Mouse (Mus musculus): ENCODE results near the gene Cdk5.

The Cdk5 gene

GRCm38 (mm10) chr5:24423129-24424003 is at the start of gene Cdk5, which contains the start of gene Slc4a2:
Cdk5 (minus strand) TSS chr5:24423530.
Slc4a2 (plus strand) TSS chr5:24423837.
- DNase-seq (ENCODE audit: low spot score in 2 of 2), result peak; percentile 95 to 97

GRCm38 (mm10) chr5:24470600-24470999 is 47.3 kb upstream of the Cdk5 start:
- DNase-seq (ENCODE audit: low spot score in 2 of 2), result peak; percentile 44 to 80

DNA sequence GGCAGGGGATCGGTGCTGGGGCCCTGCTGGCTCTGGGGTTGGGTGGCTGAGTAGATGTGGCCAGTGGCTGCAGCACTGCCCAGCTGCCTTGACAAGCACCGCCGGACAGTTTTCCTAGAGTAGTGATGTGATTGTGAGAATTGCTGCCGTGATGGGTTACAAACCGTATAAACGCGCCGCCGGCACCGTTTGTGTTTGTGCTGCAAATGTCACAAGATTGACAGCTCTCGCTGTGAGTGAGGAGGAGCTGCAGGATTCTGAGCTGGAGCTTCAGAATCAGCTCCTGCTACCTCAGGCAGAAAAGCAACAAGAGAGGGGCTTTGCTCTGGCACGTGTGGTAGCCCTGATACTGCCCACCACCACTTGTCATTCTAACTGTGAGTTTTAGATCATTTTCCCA is 43.4 kb upstream of the Cdk5 start:
- no peak for DNase-seq (ENCODE audit: low spot score in 2 of 2)

DNA sequence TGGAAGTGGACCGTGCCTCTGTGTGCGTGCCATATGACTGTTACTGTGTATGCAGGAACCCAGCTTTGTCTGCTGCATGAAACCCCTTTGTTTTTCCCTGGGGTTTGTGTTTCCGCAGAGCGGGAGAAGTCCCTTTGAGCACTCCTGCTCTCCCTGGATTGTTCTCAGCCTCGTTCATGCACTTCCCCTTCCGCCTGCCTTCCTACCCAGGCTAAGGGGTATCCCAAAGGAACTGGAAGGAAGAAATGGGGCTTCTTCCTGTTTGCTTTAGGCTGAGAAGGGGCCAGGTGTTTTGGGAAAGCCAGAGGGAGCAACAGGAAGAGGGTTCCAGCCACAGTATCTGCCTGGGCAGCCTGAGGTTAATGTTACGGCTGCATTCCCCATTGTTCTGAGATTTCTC is 32.3 kb upstream of the Cdk5 start:
- DNase-seq (ENCODE audit: low spot score in 2 of 2), result no peak

DNA sequence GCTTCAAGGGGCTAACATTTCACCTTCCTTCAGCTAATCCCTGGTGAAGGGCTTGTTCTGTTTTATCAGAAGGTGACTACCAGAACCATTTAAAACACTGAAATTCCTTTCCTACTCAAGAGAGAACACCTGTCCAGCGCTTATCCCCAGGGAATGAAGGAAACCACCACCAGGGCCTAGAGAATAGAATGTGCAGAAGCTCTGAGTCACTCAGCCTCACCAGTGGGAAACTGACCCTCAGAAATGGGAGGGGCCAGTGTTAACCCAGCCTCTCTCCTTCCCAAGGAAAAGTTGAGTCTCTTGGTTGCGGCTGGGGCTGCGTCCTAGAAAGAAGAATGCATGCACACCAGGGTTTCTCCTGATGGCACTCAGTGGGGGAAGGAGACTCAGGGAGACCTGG is 31.7 kb upstream of the Cdk5 start:
- no peak for DNase-seq (ENCODE audit: low spot score in 2 of 2)

DNA sequence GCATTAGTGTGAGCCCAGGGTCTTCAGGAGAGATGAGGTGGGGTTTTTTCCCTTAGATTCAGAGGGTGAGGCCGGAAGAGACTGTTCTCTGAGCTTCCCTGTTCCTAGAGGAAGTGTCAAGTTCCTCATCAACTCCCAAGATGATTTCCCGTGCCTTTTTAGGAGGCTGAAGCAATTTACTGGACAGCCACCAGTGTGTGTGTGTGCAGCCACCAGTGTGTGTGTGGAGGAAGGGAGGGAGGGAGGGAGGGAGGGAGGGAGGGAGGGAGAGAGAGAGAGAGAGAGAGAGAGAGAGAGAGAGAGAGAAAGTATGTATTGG is 30.6 kb upstream of the Cdk5 start:
- no peak for DNase-seq (ENCODE audit: low spot score in 2 of 2)

DNA sequence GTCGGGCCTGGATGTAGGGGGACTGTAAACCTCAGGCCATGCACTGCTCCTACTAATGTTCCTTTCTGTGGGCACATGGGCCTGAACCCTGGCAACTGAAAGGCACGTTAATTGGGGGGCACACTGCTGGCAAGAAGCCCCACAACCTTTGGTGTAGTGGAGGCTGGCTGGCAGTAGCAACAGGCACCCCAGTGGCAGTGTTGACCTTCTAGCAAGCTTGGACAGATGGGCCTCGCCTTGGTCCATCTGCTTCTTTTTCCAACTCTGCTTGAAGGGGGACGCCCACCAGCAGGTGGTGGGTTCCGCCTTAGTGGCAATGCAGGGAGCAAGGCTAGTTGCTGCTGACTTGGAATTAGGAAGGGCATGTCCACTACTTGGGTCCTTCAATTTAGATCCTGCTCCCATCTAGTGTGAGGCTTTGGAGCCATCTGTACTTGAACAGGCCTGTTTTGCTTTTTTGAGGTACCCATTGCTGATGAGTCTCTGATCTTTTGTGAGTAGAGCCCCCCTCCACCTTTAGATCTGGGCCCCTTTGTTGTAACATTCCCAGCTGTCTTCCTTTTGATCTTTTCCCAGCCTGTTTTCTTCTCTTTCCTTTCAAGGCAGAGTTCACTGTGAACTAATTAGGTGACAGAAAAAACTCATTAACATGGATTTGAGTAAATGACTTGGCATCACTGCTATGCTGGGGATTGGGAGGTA is 30.1 kb upstream of the Cdk5 start:
- no peak for DNase-seq (ENCODE audit: low spot score in 2 of 2)

DNA sequence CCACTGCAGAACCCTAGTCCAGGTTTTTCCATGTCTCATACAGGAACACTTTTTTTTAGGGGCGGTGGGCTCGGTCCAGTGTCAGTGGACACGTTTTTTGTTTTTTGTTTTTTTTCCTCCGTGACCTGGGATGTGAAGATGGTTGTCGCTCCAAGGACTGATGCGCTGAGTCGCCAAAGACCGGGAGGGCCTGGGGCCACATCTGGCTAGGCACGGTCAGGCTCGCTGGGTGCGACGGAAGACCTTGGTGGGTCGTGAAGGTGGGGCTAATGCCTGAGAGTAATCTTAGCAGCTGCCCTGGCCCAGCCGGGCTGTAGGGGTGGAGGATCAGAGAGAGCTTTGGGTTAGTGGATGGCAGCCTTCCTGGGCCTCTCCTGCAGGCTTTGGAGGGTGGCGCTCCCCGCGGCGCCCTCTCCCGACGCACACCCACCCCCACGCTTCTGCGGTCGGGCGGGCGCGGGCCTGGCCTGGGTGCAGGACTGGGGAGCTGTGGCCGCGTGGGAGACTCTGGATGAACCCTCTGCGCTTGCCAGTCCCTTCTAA is 29.4 kb upstream of the Cdk5 start:
- peak; percentile 14 to 26 for DNase-seq (ENCODE audit: low spot score in 2 of 2)

DNA sequence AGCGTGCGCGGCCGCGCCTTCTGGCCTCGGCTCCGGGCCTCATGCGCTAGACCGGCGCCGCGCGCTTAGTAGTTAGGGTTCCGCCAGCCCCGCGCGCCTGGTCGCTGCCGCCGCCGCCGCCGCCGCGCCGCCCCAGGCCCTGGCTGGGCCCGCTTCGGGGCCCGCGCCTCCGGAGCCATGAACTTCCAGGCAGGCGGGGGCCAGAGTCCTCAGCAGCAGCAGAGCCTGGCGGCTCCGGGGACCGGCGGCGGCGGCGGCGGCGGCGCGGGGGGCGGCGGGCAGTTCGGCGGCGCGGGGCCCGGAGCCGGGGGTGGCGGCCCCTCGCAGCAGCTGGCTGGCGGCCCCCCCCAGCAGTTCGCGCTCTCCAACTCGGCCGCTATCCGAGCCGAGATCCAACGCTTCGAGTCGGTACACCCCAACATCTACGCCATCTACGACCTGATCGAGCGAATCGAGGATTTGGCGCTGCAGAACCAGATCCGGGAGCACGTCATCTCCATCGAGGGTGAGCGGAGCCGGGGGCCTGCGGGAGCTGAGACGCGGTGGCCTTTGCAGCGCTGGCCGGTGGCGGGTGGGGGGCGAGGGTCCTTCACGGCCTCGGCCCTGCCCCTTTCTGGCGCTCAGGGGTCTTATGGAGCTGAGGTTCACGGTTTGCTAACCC is 28.8 kb upstream of the Cdk5 start, which contains the start of gene Agap3:
Gene Agap3, plus strand, starts transcription at position 148 of the 661 bp plus-strand sequence.
- DNase-seq (ENCODE audit: low spot score in 2 of 2), result peak; percentile 38 to 40

- DNase-seq (ENCODE audit: low spot score in 2 of 2), result peak; percentile 78 to 82
Measured at GRCm38 (mm10) chr5:24451264-24452029, 28.1 kb upstream of the Cdk5 start.

GRCm38 (mm10) chr5:24447624-24448298 is 24.4 kb upstream of the Cdk5 start, which contains the start of gene Tmub1:
Tmub1 (minus strand) TSS chr5:24447854.
- peak; percentile 80 to 86 for DNase-seq (ENCODE audit: low spot score in 2 of 2)

DNA sequence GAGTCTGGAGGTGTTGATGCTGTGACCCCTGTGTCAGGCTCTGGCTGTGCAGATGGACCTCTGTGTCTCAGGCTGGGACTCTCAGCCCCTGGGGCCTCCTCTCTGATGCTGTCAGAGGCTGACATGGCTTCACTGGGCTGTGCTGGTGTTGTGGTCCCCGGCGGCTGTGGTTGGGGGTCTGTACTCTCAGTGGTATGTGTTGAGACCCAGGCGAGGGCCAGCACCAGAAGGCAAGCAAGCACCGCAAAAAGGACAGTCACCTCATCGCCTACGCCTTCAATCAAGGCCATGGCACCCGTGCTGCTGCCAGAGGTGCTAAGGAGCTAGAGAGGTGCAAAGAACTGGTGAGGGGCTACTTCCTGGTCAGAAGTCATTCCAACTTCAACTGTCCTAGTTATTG is 23.3 kb upstream of the Cdk5 start:
- peak in 1 of 2 experiments; percentile 9 for DNase-seq (ENCODE audit: low spot score in 2 of 2)

- DNase-seq (ENCODE audit: low spot score in 2 of 2), result peak in 1 of 2 experiments; percentile 36
Measured at GRCm38 (mm10) chr5:24445428-24446080, 22.2 kb upstream of the Cdk5 start.

DNA sequence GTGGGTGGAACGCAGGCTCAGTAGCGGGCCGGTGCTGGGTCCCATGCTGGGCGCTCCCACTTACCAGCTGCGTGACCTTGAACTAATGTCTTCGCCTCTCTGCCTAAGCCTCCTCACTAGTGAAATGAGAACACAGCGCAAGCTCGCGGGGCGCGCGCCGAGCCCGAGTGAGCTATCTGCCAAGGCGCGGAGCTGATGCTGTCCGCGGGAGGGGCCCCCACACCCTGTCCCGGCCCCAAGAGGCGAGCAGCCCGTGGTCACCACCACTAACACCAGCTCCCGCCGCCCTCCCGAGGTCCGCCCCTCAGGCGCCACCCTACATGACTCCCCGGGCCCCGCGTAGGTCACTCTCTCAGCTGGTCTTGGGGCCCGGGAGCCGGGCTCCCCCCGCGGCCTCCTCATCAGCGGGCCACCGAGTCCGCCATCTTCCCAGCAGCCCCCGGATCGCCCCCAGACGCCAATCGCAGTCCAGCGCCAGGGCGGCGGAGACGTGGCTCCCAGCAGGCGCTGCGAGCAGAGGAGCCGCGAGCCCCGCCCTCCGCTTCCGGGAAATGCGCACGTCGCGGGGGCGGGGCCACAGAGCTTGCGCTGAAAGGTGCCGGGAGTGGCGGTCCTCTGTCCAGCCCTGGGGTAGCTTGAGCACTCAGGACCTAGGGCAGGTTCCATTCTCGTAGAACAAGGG is 21.6 kb upstream of the Cdk5 start, which contains the start of gene Fastk:
Gene Fastk, minus strand, starts transcription at position 542 of the 682 bp plus-strand sequence.
- peak; percentile 88 to 94 for DNase-seq (ENCODE audit: low spot score in 2 of 2)

GRCm38 (mm10) chr5:24443927-24444326 is 20.6 kb upstream of the Cdk5 start:
- peak in 1 of 2 experiments; percentile 17 for DNase-seq (ENCODE audit: low spot score in 2 of 2)

GRCm38 (mm10) chr5:24443204-24443603 is 19.9 kb upstream of the Cdk5 start:
- DNase-seq (ENCODE audit: low spot score in 2 of 2), result no peak

- peak in 1 of 2 experiments; percentile 23 for DNase-seq (ENCODE audit: low spot score in 2 of 2)
Measured at GRCm38 (mm10) chr5:24442029-24442428, 18.7 kb upstream of the Cdk5 start.

DNA sequence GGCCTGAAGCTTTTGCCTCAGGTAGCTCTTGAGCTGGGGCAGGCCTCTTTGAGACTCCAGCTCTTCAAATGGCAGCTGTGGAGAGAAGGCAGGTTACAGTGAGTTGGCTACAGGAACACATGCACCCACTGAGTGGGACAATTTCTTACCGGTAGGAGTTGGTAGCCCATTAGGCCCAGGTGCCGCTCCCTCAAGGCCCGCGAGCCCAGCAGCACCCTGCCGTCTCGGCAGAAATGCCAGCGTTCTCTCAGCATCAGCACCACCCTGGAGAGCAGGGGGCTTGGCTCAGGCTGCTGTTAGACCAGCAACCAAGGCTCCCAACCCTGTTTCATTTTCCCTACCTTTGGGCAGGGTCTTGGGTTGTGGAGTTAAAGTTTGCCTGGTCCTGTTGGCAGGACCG is 17.9 kb upstream of the Cdk5 start:
- no peak for DNase-seq (ENCODE audit: low spot score in 2 of 2)

GRCm38 (mm10) chr5:24433993-24434392 is 10.7 kb upstream of the Cdk5 start:
- no peak for DNase-seq (ENCODE audit: low spot score in 2 of 2)
